Mouse (Mus musculus) spleen, postnatal 4 days (tissue): Measurements from ENCODE around the gene Tyw1.

Experiments used
- DNase-seq, 2 experiments: peaks; one replicate each; pipeline ENCODE4 v3.0.0; 2022; ENCODE audit warnings: low spot score in 2 of 2

Gene Tyw1

GRCm38 (mm10) chr5:130314926-130315325 is 59.5 kb downstream of the Tyw1 start:
- DNase-seq, result no peak

GRCm38 (mm10) chr5:130316321-130316720 is 60.9 kb downstream of the Tyw1 start:
- DNase-seq, result no peak

- no peak for DNase-seq
These were observed 64.4 kb downstream of the Tyw1 start for GRCm38 (mm10) chr5:130319783-130320182.

- no peak for DNase-seq
These were observed 65.1 kb downstream of the Tyw1 start for GRCm38 (mm10) chr5:130320485-130320884.

- DNase-seq, result no peak
These were observed 70.1 kb downstream of the Tyw1 start for GRCm38 (mm10) chr5:130325486-130325885.

- no peak for DNase-seq
These were observed 72.3 kb downstream of the Tyw1 start for GRCm38 (mm10) chr5:130327615-130328263.

GRCm38 (mm10) chr5:130328366-130328765 is 72.9 kb downstream of the Tyw1 start:
- DNase-seq, result no peak

GRCm38 (mm10) chr5:130329889-130330288 is 74.5 kb downstream of the Tyw1 start:
- no peak for DNase-seq

- no peak for DNase-seq
These were observed 75.4 kb downstream of the Tyw1 start for GRCm38 (mm10) chr5:130330801-130331200.

GRCm38 (mm10) chr5:130331206-130331605 is 75.8 kb downstream of the Tyw1 start:
- DNase-seq, result no peak

- DNase-seq, result no peak
These were observed 78.1 kb downstream of the Tyw1 start for GRCm38 (mm10) chr5:130333566-130333965.

- no peak for DNase-seq
These were observed 78.6 kb downstream of the Tyw1 start for GRCm38 (mm10) chr5:130333971-130334370.

- DNase-seq, result no peak
These were observed 80.0 kb downstream of the Tyw1 start for GRCm38 (mm10) chr5:130335462-130335861.

- no peak for DNase-seq
These were observed 85.2 kb downstream of the Tyw1 start for GRCm38 (mm10) chr5:130340656-130341055.

GRCm38 (mm10) chr5:130344999-130345398 is 89.6 kb downstream of the Tyw1 start:
- no peak for DNase-seq

GRCm38 (mm10) chr5:130345871-130346270 is 90.5 kb downstream of the Tyw1 start:
- DNase-seq, result no peak

- DNase-seq, result no peak
These were observed 99.8 kb downstream of the Tyw1 start for GRCm38 (mm10) chr5:130355223-130355622.

GRCm38 (mm10) chr5:130363111-130363510 is 107.7 kb downstream of the Tyw1 start:
- DNase-seq, result no peak

- DNase-seq, result no peak
These were observed 108.4 kb downstream of the Tyw1 start for GRCm38 (mm10) chr5:130363773-130364172.

GRCm38 (mm10) chr5:130368236-130368635 is 112.8 kb downstream of the Tyw1 start:
- DNase-seq, result no peak

- no peak for DNase-seq
These were observed 113.8 kb downstream of the Tyw1 start, which contains the start of gene Caln1 for GRCm38 (mm10) chr5:130369237-130369636. Gene Caln1, plus strand, starts transcription at chr5:130369455.

- DNase-seq, result no peak
These were observed 120.0 kb downstream of the Tyw1 start for GRCm38 (mm10) chr5:130375411-130375810.

- no peak for DNase-seq
These were observed 128.9 kb downstream of the Tyw1 start, which contains the start of gene A330070K13Rik for GRCm38 (mm10) chr5:130384222-130384912. Gene A330070K13Rik, minus strand, starts transcription at chr5:130384631.
